Mouse (Mus musculus): ENCODE measurements around the gene Catsperd.

DNA sequence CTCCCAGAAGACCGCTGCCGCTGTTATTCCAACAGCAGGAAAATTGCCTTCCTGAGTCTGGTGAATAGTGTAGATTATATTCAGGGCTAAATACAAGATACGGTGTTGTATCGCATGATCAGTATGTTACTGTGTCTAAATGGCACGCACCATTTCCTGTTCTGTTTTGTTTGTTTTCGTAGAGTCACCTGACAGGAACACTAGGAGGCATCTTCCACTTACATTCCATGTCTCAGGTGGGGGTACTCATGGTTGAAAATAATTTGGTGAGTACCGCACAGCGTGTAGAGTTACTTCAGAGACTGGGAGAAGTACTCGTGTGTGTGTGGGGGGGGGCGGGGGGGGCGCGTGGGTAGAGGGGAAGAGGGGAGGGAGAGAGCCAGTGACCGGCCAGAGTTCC, 19.6 kb downstream of the Catsperd start:
- TF ChIP-seq CTCF (conservative IDR thresholded peaks at IDR 0.05; ENCODE audit: low read length) = no peak
- no peak for TF ChIP-seq POU5F1 (IDR thresholded peaks at IDR 0.05; ENCODE audit: borderline replicate concordance, low read length)

Measured in E14TG2a.4 (cell line).